Mouse (Mus musculus) skeletal muscle tissue, adult 2 months (tissue): ENCODE data around the gene Sdr16c6.

Source experiments
- DNase-seq: peaks from one replicate; pipeline ENCODE4 v3.0.0-alpha.2; 2012; ENCODE audit warnings: low read depth, low spot score

Gene Sdr16c6

GRCm38 (mm10) chr4:4077372-4077771 lies at the start of gene Sdr16c6:
Gene Sdr16c6 (minus strand): TSS chr4:4077522.
- DNase-seq = no peak

GRCm38 (mm10) chr4:4080180-4080579 lies 2.9 kb upstream of the Sdr16c6 start:
- DNase-seq = no peak

- DNase-seq = no peak
Measured at GRCm38 (mm10) chr4:4079132-4079531, 1.8 kb upstream of the Sdr16c6 start.

GRCm38 (mm10) chr4:4076001-4076400 lies 1.3 kb downstream of the Sdr16c6 start:
- no peak for DNase-seq
